Mouse (Mus musculus) cerebellum, postnatal 10 days (tissue): ENCODE results near the gene Car4.

Experiments used
- DNase-seq, 2 experiments: peaks; one replicate each; pipeline ENCODE4 v3.0.0; 2021; ENCODE audit warnings: mixed read lengths in 2 of 2

Car4 gene

DNA sequence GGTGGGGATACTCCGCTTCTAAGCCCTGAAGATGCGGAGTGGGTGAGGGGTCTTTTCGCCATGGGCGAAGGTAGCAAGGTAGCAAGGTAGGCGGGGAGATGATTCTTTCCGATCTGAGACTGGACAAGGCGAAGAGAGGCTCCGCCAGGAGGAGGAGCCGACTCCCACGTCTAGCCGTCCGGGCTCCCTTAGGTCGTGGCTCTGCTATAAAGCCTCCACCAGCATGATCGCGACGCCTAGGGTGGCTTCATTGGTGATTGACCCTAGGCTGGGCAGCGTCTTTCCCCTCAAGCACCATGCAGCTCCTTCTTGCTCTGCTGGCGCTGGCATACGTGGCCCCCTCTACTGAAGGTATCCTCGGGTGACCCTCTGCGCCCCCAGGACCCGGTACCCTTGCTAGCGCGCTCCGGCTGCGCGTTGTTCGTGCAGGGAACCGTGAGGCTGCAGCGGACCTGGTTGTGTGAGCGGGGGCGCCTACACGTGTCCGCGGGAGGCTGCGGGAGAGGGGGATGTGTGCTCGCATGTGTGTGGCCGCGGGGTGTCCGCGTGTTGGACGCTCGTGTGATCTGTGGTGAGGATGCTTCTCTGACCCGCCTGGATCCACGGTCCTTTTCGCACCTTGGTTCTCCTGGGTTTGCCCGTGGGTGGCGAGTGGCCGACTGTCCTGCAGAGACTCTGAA, at the start of gene Car4:
Gene Car4 (plus strand): TSS at position 196 of the 680 bp plus-strand sequence.
- DNase-seq = peak; percentile 64 to 67

DNA sequence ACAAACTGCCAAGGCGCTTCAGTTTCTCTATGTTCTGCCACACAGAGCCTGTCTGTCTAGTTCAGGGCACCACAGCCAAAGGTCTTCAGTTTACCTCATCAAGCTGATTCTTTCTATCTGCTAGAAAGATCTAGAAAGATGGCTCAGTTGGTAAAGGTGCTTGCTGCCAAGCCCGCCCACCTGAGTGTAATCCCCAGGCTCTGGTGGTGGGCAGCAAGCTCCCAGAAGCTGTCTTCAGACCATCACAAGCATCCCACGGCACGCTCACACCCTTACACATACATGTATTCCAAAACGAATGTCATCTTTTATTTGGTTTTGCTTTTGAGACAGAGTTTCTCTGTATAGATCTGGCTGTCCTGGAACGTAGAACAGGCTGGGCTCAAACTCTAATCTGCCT, 49.1 kb upstream of the Car4 start:
- no peak for DNase-seq

DNA sequence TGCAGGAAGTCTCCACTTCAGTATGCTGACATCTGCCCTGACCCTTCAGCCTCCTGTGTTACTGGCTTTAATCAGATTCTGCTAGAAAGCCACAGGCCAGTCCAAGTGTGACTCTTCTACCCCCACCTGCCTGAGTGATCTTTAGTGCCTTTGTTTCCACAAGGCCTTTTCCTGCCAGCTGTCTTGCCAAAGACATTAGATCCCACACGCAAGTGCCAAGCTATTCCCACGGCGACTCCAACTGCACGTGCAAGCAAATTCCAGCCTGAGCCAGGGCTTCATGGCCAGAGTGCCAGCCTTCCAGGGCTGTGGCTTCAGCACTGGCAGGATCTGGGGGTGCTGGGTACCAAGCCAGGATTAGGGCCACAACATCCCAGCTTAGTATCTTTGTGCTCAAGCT, 47.2 kb upstream of the Car4 start:
- DNase-seq = peak in 1 of 2 experiments; percentile 19

DNA sequence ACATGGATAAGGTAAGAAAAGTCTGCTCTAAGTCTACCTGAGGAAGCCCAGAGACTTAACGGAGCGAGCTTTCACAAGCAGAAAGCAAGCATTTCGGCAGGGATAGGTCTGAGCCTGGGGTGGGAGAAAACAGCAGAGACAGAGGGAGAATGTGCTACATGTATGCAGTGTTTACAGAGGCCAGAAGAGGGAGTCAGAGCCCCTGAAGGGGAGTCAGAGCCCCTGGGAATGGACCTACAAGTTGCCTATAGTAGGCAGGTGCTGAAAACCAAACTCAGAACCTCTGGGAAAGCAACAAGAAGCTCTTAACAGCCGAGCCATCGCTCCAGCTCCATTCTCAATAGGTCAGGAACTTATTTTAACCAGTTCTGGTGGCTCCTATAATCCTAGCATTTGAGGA, 42.9 kb upstream of the Car4 start:
- DNase-seq = no peak

DNA sequence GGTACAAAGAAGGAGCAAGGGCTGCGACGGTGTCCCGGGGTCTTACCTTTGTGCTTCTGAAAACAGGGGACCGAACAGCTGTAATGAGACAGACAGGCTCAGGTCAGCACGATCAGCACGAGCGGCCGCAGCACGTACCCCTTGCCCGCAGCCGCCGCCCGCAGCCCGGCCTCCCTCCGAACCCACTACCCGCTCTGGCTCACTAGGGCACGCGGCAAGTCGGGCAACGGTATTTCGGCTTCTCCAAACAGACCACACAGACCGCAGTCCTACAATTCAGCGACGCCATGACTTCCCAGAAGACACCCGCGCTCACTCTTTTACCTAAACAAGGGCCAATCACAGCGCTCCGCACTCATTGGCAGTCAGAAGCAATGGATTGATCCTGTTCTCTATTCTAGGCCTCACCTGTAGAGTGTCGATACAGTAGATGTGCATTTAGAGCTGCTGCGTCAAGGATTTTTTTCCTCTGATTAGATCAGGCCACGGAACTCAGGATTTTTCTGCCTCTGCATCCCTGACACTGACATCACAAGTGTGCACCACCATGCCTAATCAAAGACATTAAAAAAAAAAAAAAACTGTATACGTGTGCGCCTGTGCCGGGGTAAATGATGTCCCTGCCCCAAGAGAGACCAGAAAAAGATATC, 41.4 kb upstream of the Car4 start, which contains the start of gene Znhit3:
Gene Znhit3 (minus strand): TSS at position 314 of the 650 bp plus-strand sequence.
- DNase-seq = peak; percentile 87 to 90

DNA sequence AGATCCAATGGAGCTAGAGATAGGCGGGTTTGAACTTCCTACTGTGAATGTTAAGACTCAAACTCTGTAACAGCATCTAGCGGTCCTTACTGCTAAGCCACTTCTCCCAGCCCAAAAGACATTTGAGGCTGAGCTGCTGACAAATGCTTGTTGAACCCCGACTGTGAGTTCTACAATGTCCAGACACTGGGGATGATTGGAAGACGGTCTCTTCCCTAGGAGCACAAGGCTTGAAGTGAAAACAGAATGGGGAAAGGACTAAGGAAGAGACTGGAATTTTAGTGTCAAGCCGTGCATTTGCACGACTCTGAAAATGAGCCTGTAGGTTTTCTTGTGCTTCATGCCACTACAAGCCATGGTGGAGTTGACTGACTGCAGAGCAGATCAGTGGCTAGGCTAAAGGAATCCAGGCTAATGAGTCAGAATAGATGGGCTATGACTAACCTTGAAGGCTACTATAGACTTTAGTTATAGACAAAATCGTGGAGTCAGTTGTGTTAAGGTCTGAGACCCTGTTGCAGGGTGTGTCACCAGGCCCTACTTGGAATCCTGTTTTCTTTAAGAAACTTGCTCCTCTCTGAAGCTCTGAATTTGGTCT, 40.8 kb upstream of the Car4 start:
- peak in 1 of 2 experiments; percentile 35 for DNase-seq

DNA sequence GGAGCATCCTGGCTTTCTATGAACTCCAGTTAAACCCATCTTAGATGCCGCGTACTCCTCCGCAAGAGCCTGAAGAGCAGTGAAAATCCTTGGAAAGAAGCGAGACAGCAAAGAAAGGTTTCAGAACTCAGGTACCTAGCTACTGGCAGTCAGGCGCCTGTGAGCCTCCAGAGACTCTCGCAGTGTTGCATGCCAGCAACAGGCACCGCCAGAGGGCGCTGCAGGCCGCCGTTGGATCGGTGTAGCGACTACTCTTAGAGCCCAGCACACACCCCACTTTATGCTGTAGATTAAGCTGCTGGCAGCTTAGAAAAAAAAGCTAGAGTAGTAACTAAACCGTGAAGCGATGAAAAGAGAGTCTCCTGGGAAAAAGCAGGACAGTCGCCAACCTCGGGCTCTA, 39.2 kb upstream of the Car4 start:
- DNase-seq = peak; percentile 96 to 98

DNA sequence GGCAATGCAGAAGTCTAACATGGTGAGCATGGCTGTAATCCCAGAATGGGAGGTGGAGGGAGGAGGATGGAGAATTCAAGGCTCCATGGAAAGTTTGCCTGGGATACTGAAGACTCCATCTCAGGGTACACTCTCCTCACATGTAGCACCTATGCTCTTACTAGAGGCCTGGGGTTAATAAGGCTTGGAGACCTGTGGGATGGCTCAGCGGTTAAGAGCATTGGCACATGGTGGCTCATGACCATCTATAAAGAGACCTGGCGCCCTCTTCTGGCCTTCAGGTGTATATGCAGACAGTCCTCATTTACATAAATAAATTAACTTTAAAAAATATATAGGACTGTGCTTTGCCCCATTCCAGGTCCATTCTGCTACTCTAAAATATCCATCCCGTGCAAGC, 38.3 kb upstream of the Car4 start:
- peak; percentile 51 to 61 for DNase-seq

DNA sequence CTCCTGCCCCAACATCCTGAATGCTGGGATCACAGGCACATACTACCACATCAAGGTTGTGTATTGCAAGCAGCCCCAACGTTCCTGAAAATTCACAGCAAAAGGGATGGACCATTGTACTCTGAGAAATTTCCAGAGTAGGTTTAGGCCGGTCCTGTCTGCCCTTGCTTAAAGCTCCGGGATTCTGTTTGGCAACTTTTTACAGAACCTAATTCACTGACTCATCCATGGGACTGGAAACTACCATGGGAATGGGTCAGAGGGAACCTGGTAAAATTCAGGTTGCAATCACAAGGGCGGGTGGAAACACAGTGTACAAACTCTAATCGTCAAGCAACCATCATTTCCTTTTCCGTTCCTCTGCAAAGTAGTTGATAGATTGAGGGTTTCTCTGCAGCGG, 37.6 kb upstream of the Car4 start:
- no peak for DNase-seq

DNA sequence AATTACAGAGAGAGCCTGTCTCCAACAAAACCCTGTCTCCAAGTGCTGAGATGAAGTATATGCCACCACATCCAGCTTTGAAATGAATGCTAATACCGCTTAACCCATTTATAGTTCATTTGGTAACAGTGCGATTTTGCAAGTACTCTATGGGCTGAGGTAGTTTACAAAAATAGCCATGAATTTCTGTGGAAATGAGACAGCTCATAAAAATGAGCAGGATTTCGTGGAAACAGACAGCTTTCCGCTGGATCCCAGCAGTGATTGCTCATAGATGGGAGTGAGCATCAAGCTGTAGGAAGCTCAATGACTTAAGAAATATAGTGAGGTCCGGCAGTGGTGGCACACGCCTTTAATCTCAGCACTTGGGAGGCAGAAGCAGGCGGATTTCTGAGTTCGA, 36.6 kb upstream of the Car4 start:
- no peak for DNase-seq

DNA sequence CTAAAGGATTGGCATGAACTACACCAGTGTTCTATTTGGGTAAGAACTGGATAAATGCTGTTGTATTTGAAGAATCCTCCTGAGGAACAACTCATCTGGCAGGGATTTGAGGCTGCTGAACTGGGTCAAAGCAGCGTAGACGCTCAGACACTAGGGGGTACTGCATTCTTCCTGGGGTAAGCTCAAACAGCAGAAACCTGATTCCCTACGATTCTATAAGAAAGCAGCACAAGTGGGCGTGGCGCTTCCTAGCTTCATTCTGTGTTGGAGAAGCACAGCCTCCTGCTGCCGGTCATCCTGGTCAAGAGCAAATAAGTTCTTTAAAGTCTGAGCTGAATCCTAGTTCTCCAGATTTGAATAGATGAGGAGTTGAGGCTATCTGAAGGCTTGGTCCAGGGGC, 25.3 kb upstream of the Car4 start:
- no peak for DNase-seq

DNA sequence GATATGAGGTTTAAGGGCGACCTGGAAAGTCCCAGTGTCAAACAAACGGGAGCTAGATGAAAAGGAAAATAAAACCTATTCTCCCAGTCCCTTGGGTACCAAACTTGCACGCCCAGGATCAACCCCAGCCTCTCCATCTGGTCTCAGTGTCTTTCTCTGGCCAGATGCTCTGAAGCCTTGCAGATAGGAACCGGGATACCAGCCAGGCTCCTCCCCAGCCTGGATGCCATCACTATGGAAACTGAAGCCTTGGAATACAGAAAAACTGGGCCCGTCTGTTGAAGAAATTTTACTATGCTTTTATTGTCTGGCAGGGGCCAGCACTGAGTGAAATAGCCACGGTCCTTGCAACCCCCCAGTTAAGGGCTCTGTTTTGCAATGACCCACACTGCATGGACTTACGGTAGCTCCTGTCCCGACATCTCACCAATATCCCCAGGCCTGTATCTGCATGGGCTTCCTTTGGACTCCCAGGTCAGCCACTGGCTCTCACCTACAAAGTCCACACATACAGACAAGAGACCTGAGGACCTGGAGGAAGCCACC, 18.0 kb upstream of the Car4 start:
- peak; percentile 67 to 73 for DNase-seq

DNA sequence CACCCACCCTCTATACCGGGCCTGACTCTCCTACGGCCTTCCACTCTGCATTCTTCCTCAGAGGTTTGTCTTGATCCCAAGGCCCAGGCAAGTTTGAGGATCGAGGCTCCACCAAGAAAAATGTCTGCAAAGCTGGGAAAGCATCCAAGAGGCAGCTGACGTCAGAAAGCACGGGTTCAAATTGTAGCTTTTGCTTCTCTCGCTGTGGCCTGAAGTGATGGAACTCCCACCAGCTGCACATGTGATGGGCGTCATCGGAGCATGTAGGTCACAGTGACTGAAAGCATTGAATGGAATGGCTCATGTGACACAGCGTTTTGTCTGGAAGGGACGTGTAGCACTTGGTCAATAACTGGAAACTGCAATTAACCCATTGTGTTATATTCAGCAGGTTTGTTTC, 17.4 kb upstream of the Car4 start:
- DNase-seq = no peak

DNA sequence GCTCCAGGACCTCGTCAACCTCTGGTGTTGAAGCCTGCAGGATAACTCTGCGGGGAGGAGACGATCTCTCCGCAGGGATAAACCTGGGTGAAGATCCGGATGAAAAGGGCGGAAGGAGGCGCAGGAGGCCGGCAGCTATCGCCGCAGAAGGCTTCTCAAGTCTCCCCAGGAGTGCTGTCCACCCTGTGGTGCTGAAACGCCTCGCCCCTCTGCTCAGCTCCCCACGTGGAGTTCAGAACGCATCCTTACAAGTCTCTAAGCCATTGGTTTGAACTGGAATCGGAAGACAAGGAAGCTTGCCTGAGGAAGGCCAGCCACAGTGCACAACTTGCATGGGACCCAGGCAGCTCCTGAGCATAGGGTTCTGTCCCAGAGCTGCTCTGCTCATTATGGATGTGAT, 13.6 kb upstream of the Car4 start:
- peak in 1 of 2 experiments; percentile 33 for DNase-seq

DNA sequence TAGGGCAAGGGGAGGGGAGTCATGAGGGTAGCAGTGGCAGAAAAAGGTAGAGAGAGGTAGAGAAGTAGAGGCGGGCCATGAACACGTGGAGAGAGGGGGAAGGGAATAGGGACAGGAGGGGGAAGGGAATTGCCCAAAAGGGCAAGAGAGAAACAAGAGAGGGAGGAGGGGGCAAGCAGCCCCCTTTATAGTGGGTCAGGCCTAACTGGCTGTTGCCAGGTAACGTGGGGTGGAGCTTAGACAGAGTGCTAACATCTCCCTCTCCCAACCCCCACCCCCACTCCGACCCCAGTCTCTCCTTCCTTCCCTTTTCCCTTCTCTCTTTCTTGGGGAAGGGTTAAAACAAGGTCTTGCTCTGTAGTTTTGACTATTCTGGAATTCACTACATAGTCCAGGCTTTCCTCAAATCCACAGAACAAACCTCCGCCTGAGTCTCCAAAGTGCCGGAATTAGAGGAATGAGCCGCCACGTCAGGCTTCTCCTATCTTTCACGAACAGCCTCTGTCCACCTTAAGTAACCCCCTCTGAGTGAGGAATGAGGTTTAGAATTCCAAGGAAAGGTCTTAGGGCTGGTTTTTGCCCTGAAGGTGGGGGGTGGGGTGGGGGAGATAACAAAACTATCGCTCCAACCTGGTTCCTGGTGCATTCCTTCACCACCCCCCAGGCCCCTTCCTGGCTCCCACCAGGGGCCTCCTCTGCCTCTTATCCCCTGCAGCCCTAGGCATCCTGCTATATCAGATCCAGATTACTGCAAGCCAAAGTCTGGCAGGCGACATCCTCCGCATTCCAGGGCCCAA, 12.7 kb upstream of the Car4 start:
- DNase-seq = no peak

DNA sequence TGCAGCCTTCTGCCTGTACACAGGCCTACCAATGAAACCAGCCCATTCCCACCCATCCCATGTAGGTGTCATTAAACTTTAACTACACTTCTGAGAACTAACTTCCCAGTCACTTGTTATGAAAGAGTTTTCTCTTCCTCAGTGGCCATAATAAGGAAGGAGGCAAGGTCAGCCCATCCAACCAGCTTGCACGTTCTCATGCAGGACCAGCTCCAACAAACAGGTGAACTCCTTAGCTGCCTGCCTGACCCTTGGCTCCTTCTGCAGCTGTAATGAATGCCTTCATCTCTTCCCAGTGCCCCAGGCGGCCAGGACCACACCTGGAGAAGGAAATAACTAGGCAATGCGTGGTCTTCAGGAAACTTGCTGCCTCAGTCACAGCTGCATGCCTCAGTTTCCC, 11.7 kb upstream of the Car4 start:
- DNase-seq = no peak

DNA sequence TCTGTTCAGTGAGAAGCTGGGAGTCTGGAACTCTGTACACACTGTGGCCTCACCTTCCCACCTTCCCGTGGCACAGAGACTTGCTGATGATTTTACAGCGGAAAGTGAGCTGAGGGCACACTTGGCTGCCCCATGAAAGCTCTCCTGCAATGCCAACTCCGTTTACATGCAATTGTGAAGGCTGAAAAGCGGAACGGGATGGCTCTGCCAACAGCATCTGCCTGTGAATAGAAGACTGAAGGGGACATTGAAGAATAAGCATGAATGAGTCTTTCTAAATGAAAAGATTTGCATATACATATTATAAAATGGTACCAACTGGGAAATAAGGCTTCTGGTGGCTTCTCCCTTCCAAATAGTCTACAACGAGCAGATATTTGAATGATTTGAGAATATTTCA, 10.4 kb upstream of the Car4 start:
- DNase-seq = no peak

DNA sequence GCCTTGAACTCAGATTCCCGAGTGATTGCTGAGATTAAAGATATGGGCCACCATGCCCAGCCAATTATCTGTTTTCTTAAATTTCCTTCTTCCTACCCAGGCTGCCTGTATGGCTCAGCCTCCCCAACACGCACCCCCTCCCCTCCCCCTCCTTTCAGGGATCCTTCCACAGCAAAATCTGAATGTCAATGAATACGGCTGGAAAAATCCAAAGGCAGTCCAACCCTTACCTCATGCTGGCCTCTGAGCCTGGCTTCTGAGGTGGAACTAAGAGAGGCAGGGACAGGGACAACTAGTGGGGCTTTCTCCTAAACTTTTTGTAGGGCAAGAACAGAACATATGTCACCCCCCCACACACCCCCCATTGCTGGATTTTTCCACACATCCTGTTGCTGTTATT, 9.5 kb upstream of the Car4 start:
- no peak for DNase-seq

DNA sequence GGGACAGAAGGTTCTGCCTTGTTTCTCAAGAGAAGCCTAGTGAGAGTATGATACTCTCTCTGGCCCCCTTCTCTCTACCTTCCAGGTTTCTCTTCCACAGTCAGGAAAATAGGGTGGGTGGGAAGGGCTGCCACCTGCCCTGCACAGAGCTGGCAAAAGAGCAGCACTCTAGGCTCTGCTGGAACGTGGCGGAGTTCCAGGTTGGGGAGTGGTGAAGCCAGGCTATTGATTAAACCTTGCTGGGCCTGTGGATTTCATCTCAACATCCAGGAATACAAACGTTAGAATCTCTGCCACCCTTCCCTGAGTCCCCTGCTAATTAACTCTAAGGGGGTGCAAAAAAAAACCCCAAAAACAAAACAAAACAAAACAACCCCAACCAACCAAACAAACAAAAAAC, 9.1 kb upstream of the Car4 start:
- DNase-seq = peak; percentile 70 to 84

DNA sequence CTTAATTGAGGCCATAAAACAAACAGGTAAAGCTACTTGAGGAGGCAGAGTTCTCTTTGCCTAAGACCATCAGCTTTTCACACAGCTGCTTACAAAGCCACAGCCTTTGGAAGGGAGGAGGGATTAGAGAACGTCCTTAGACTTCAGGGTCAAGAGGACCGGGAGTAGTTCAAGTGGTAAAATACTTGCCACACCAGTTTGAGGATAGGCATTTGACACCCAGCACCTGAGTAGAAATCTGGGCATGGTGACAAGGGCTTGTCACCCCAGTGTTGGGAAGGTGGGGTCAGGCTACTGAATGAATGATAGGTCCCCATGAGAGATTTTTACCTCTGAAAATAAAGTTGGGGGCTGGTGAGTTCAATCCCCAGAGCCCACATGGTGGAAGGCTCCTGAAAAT, 5.0 kb upstream of the Car4 start:
- no peak for DNase-seq

DNA sequence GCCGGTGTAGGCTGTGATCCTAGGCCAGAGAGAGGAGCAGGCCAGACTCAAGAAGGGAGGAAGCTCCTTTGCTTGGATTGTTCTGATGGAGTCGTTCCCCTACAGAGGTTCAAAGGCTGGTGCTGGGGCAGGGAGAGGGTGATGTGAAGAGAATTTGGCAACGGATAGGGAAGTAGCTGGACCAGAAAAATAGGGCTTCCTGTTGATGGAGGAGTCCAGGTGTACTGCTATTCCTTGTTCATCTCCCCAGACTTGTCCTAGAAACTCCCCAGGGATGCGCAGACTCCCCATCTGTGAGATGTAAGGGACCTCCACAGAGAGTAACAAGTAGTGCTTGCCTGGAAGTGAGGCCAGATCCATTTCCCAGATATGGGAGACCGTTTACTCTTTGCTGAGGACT, 1.2 kb upstream of the Car4 start:
- no peak for DNase-seq

DNA sequence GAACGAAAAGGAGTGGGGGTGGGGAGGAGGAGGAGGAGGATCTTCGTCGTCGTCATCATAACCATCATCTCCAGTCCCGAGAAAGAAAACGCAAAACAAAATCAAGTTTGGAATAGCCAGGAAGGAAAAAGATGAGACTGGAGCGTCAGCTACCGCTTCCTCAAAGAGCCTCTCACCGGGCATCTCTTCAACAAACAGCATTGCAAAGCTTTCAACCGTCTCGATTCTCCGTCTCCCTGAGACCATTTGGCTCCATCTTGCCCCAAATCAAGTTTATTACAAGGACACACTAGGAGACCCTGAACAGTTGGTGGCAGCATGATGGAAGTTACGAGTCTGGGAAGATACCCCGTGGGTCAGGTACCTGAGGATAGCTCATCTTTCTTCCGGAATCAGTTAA, 415 bp upstream of the Car4 start:
- no peak for DNase-seq

DNA sequence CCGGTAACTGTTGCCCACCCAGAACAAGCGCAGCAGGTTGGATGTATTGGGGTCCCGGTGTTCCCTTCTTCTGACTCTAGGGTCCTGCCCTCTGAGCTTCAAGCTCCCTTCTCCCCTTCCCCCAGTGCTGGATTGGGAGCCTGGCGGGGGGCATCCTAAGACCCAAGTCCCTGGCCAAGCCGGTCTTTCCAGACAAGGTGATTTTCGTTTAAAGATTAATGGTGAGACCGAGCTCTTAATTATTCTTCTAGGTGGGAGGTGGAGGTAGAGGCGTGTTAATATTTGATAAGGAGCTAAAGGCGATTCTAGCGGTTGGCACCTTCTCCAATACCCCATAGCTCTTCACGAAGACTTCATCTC, 665 bp downstream of the Car4 start:
- DNase-seq = peak in 1 of 2 experiments; percentile 26
